Mouse (Mus musculus) ovary, adult 18-20 months (tissue): ENCODE results near the gene Zfp174.
"Not testable (repeated sequence)": the region's sequence is repeated elsewhere in the genome, so short reads cannot be mapped to it uniquely, and the experiment has no call there.

Source experiments
- DNase-seq: peaks from one replicate; pipeline ENCODE4 v3.0.0; 2022; ENCODE audit warnings: low spot score, mixed read lengths

Gene Zfp174

GRCm38 (mm10) chr16:3846711-3847518 is at the start of gene Zfp174:
Gene Zfp174 (plus strand): TSS chr16:3847268.
- peak; percentile 93 for DNase-seq

GRCm38 (mm10) chr16:3808176-3808575 is 38.9 kb upstream of the Zfp174 start:
- DNase-seq: no peak

- not testable (repeated sequence) for DNase-seq
Observed at GRCm38 (mm10) chr16:3814667-3815066, 32.4 kb upstream of the Zfp174 start.

GRCm38 (mm10) chr16:3820202-3820601 is 26.9 kb upstream of the Zfp174 start:
- DNase-seq: peak; percentile 11

- DNase-seq: no peak
Observed at GRCm38 (mm10) chr16:3828021-3828420, 19.0 kb upstream of the Zfp174 start.

GRCm38 (mm10) chr16:3829727-3830126 is 17.3 kb upstream of the Zfp174 start:
- no peak for DNase-seq

GRCm38 (mm10) chr16:3830588-3831109 is 16.4 kb upstream of the Zfp174 start, which contains the start of gene Olfr15:
Gene Olfr15 (plus strand): TSS chr16:3830878.
- DNase-seq: no peak

GRCm38 (mm10) chr16:3835461-3835860 is 11.6 kb upstream of the Zfp174 start:
- DNase-seq: no peak

GRCm38 (mm10) chr16:3839157-3839885 is 7.7 kb upstream of the Zfp174 start:
- no peak for DNase-seq

- no peak for DNase-seq
Observed at GRCm38 (mm10) chr16:3842989-3843388, 4.1 kb upstream of the Zfp174 start.

- no peak for DNase-seq
Observed at GRCm38 (mm10) chr16:3843796-3844195, 3.3 kb upstream of the Zfp174 start.

GRCm38 (mm10) chr16:3847871-3848270 is 803 bp downstream of the Zfp174 start:
- DNase-seq: no peak

- DNase-seq: no peak
Observed at GRCm38 (mm10) chr16:3848416-3848815, 1.3 kb downstream of the Zfp174 start.

- peak; percentile 52 for DNase-seq
Observed at GRCm38 (mm10) chr16:3851301-3851700, 4.2 kb downstream of the Zfp174 start.

GRCm38 (mm10) chr16:3852586-3852985 is 5.5 kb downstream of the Zfp174 start:
- DNase-seq: no peak

- DNase-seq: no peak
Observed at GRCm38 (mm10) chr16:3854437-3855182, 7.5 kb downstream of the Zfp174 start.

- DNase-seq: no peak
Observed at GRCm38 (mm10) chr16:3855776-3856175, 8.7 kb downstream of the Zfp174 start.

GRCm38 (mm10) chr16:3859254-3859653 is 12.2 kb downstream of the Zfp174 start:
- DNase-seq: no peak

GRCm38 (mm10) chr16:3871815-3872214 is 24.7 kb downstream of the Zfp174 start:
- no peak for DNase-seq

- DNase-seq: peak; percentile 92
Observed at GRCm38 (mm10) chr16:3872216-3873047, 25.4 kb downstream of the Zfp174 start, which contains the start of gene Naa60. Gene Naa60 (plus strand): TSS chr16:3872375.

- DNase-seq: no peak
Observed at GRCm38 (mm10) chr16:3876346-3876745, 29.3 kb downstream of the Zfp174 start.
